Mouse (Mus musculus) lung, adult 2 months (tissue): Measurements from ENCODE around the gene Rhob.

Experiments
- CTCF ChIP-seq: fragments of 200-500 bp; IDR thresholded peaks from 2 replicates; pipeline ENCODE4 v1.5.1; 2011; ENCODE audit warnings: mild to moderate bottlenecking, low read length, control low read depth; ENCODE audit not compliant: insufficient read depth
- POLR2A ChIP-seq: fragments of 200-500 bp; IDR thresholded peaks from 2 replicates; pipeline ENCODE4 v1.6.1; 2011; ENCODE audit warnings: low read depth, mild to moderate bottlenecking, control low read depth, low read length, borderline replicate concordance; ENCODE audit errors: extremely low read depth

GRCm38 (mm10) chr12:8450028-8450427 is 49.8 kb downstream of the Rhob start:
- no peak for TF ChIP-seq CTCF
- no peak for TF ChIP-seq POLR2A
